Mouse (Mus musculus): Measurements from ENCODE around the gene Gja6. TPM values are rescaled to one million over a fixed set of nuclear protein-coding genes. Genes with fewer than 3 reads are reported as not detected.

The Gja6 gene
- polyA plus RNA-seq, 1 experiment = not detected

DNA sequence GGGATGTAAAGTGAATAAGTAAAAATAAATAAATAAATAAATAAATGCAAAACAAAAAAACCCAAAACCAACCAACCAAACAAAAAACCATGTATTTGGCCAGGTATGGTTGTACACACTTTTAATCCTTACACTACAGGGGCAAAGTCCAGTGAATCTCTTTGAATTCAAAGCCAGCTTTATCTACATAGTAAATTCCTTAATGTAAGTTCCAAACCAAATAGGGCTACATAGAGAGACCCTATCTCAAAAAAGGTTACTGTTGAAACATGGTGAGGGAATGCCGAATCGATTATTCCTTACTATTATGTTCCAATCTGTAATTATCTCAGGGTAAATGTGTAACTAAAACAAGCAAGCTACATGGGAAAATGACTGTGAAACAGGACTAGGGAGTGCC lies 5.7 kb downstream of the Gja6 start:
- TF ChIP-seq FLI1 (IDR thresholded peaks at IDR 0.05; ENCODE audit: low read length) = no peak
- peaks cover 11% of the 10 kb centered on the region for H3K27me3 ChIP-seq (replicated peaks)
- no peaks in the 10 kb centered on the region for H3K9me3 ChIP-seq
- no peaks in the 10 kb centered on the region for H3K36me3 ChIP-seq (replicated peaks; ENCODE audit: low read length)
- peaks cover 12% of the 10 kb centered on the region for H3K4me1 ChIP-seq
- no peak overlapping the region for H3K4me3 ChIP-seq (replicated peaks)

- H3K27me3 ChIP-seq (replicated peaks) = peaks cover 5% of the 10 kb centered on the region
Measured at GRCm38 (mm10) chrX:160892077-160892476, 14.8 kb downstream of the Gja6 start.

GRCm38 (mm10) chrX:160886301-160886700 lies 20.6 kb downstream of the Gja6 start:
- Histone ChIP-seq H3K9me3 (no peaks in the 10 kb centered on the region), H3K36me3 (replicated peaks; ENCODE audit: low read length) (no peaks in the 10 kb centered on the region), H3K27me3 (replicated peaks) (peaks cover 5% of the 10 kb centered on the region), H3K4me3 (replicated peaks) (no peak overlapping the region), H3K4me1 (no peaks in the 10 kb centered on the region)
- TF ChIP-seq GATA1 (IDR thresholded peaks at IDR 0.05; ENCODE audit: borderline replicate concordance, low read length) = no peak
- no peak for TF ChIP-seq FLI1 (IDR thresholded peaks at IDR 0.05; ENCODE audit: low read length)

More at GRCm38 (mm10) chrX:160892077-160892476, 14.8 kb downstream of the Gja6 start:
- Histone ChIP-seq H3K36me3 (replicated peaks; ENCODE audit: low read length) (no peaks in the 10 kb centered on the region), H3K4me3 (replicated peaks) (no peak overlapping the region), H3K9me3 (no peaks in the 10 kb centered on the region), H3K4me1 (no peaks in the 10 kb centered on the region)
- TF ChIP-seq GATA1 (IDR thresholded peaks at IDR 0.05; ENCODE audit: borderline replicate concordance, low read length) = no peak
- TF ChIP-seq FLI1 (IDR thresholded peaks at IDR 0.05; ENCODE audit: low read length) = no peak

DNA sequence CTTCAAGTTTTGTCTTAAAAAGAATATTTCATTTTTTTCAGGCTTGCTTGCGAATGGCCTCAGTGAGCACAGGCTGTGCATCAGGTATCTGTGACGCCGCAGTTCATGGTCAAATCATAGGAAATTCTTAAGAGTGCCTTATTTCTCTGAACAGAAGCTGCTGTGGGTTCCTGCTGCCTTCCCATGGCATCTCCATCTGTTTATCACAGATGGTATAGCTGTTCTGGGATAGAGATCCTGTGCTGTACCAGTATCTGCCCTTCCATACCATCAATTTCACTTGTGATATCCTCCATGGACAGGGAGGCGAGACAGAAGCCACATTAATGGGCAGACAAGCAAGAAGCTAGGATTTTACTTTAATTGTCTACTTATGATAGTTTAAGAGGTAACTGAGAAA lies 40.3 kb downstream of the Gja6 start:
- TF ChIP-seq FLI1 (IDR thresholded peaks at IDR 0.05; ENCODE audit: low read length) (no peak), GATA1 (IDR thresholded peaks at IDR 0.05; ENCODE audit: borderline replicate concordance, low read length) (no peak)
- H3K4me1 ChIP-seq = no peaks in the 10 kb centered on the region
- no peaks in the 10 kb centered on the region for H3K36me3 ChIP-seq (replicated peaks; ENCODE audit: low read length)
- H3K27me3 ChIP-seq (replicated peaks) = peaks cover 9% of the 10 kb centered on the region
- H3K4me3 ChIP-seq (replicated peaks) = no peak overlapping the region
- H3K9me3 ChIP-seq = no peaks in the 10 kb centered on the region

GRCm38 (mm10) chrX:160865022-160865421 lies 41.8 kb downstream of the Gja6 start:
- H3K4me3 ChIP-seq (replicated peaks) = no peak overlapping the region
- H3K9me3 ChIP-seq = no peaks in the 10 kb centered on the region
- H3K27me3 ChIP-seq (replicated peaks) = peaks cover 8% of the 10 kb centered on the region
- TF ChIP-seq FLI1 (IDR thresholded peaks at IDR 0.05; ENCODE audit: low read length) = no peak
- TF ChIP-seq GATA1 (IDR thresholded peaks at IDR 0.05; ENCODE audit: borderline replicate concordance, low read length) = no peak
- H3K36me3 ChIP-seq (replicated peaks; ENCODE audit: low read length) = no peaks in the 10 kb centered on the region
- no peaks in the 10 kb centered on the region for H3K4me1 ChIP-seq

- Histone ChIP-seq H3K27me3 (replicated peaks) (peaks cover 6% of the 10 kb centered on the region), H3K4me3 (replicated peaks) (no peak overlapping the region), H3K36me3 (replicated peaks; ENCODE audit: low read length) (no peaks in the 10 kb centered on the region), H3K9me3 (no peaks in the 10 kb centered on the region), H3K4me1 (no peaks in the 10 kb centered on the region)
- TF ChIP-seq GATA1 (IDR thresholded peaks at IDR 0.05; ENCODE audit: borderline replicate concordance, low read length) = no peak
- no peak for TF ChIP-seq FLI1 (IDR thresholded peaks at IDR 0.05; ENCODE audit: low read length)
Measured at GRCm38 (mm10) chrX:160863689-160864383, 43.0 kb downstream of the Gja6 start.

Other genes with a start within 250 kb of the Gja6 start
- gene Ppef1, start 171.3 kb downstream of the Gja6 start, polyA plus RNA-seq (2012; ENCODE audit: insufficient read depth, low replicate concordance) = not detected in 2 replicates
- gene Rs1, start 139.0 kb downstream of the Gja6 start, polyA plus RNA-seq (2012; ENCODE audit: insufficient read depth, low replicate concordance) = not detected in 2 replicates
- not detected in 2 replicates for gene Cdkl5, start 87.7 kb upstream of the Gja6 start, polyA plus RNA-seq (2012; ENCODE audit: insufficient read depth, low replicate concordance)
- gene Scml2, start 210.1 kb upstream of the Gja6 start, polyA plus RNA-seq (2012; ENCODE audit: insufficient read depth, low replicate concordance) = not detected in 2 replicates

All from megakaryocyte, embryonic 14.5 days (primary cell).